Mouse (Mus musculus): Measurements from ENCODE around the gene Pbx2.

DNA sequence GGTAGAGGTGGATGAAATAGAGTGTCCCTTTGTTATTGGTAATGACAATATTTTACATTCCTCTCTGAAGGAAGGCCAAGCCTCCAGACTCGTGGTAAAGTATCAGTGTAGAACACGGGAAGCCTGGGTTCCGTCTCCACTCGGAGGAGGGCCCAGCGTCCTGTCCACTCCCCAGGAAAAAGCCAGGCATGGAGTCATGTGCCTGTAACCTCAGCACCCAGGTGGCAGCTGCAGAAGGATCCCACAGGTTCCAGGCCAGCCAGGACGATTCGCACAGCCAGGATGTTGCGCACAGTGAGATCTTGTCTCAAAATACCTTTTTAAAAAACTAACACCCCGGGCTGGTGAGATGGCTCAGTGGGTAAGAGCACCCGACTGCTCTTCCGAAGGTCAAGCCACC lies 27.7 kb upstream of the Pbx2 start:
- no peak for TF ChIP-seq POLR2A (IDR thresholded peaks at IDR 0.05; ENCODE audit: insufficient read depth, low read depth, low read length)
- TF ChIP-seq CTCF (IDR thresholded peaks at IDR 0.05; ENCODE audit: insufficient read depth, low read depth, low read length), result no peak
